In the genomic region with DNA sequence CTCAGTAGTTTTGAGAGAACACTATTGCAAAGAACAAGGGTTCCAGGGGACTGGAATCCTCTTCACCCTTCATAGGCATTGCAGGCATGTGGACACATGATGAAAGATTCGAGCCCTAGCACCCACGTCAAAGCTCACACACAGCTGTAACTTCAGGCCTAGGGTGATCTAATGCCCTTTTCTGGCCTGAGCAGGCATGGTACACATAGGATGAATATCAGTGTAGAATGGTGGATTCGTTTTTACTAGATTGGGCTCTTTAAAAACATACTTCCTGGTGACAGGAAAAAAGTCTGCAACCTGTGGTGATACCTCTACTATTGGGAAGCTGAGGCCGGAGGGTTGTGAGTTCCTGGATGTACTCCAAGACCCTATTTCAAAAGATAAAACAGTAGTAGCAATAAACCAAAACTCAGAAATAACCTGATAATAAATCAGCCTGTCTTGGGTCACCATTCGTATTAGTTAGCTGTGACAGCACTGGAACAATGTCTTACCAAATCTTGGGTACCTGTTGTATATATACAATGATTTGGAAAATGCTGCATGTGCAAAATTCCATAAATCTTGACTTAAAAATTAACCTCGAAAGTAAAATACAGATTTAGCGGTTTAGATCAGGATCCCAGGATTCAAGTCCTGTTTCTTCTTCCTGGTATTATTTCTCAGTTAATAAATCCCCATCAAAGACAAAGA, we compare ENCODE assay signal across 8 mouse cellular contexts. TPM values are rescaled to one million over a fixed set of nuclear protein-coding genes. Genes with fewer than 3 reads are reported as not detected.
DNase-seq lines count a peak whose midpoint lies in the region; ATAC-seq and TF ChIP-seq lines count a peak whose summit lies in the region.

No protein-coding gene starts in this region.

- peak overlapping the region; percentile 64 for H3K4me2 ChIP-seq in forebrain, embryonic 14.5 days (ENCODE audit: low read length)
- peak overlapping the region; percentile 93 for H3K4me2 ChIP-seq in liver, embryonic 14.5 days (ENCODE audit: low read depth)

- no peaks in the 10 kb centered on the region for H3K9me3 ChIP-seq in forebrain, embryonic 14.5 days (replicated peaks; ENCODE audit: control insufficient read depth, low read length)
- H3K9me3 ChIP-seq in liver, embryonic 14.5 days (ENCODE audit: control insufficient read depth, low read length) = no peaks in the 10 kb centered on the region

- H3K4me1 ChIP-seq in cerebellum, adult 2 months (ENCODE audit: control insufficient read depth, insufficient read depth, low read length) = no peaks in the 10 kb centered on the region
- H3K4me1 ChIP-seq in forebrain, embryonic 14.5 days (ENCODE audit: control insufficient read depth, insufficient read depth, low read length) = peaks cover 8% of the 10 kb centered on the region
- H3K4me1 ChIP-seq in liver, embryonic 14.5 days (replicated peaks; ENCODE audit: control insufficient read depth in 2 of 2, insufficient read depth in 2 of 2, low read length in 1 of 2) = peaks cover 9 to 13% of the 10 kb centered on the region in 2 experiments; a peak in 3 of 4 replicates

- ATAC-seq in forebrain, embryonic 14.5 days = no peak
- ATAC-seq in liver, embryonic 14.5 days (ENCODE audit: insufficient read depth) = no peak

- H3K36me3 ChIP-seq in forebrain, embryonic 14.5 days (ENCODE audit: control insufficient read depth, insufficient read depth, low read length) = peaks cover 24% of the 10 kb centered on the region
- H3K36me3 ChIP-seq in liver, embryonic 14.5 days (replicated peaks; ENCODE audit: control insufficient read depth, insufficient read depth, low read depth) = peaks cover 11% of the 10 kb centered on the region

- TF ChIP-seq EP300 in liver, embryonic 14.5 days (IDR thresholded peaks at IDR 0.05; ENCODE audit: low read depth) = no peak

- no peak for TF ChIP-seq POLR2A in cerebellum, adult 2 months (IDR thresholded peaks at IDR 0.05; ENCODE audit: borderline replicate concordance, insufficient read depth, low read length)

- peak overlapping the region; percentile 79 for H3K9ac ChIP-seq in forebrain, embryonic 14.5 days (ENCODE audit: low read length)
- H3K9ac ChIP-seq in liver, embryonic 14.5 days (replicated peaks) = peak overlapping the region; percentile 76

- H3K4me3 ChIP-seq in cerebellum, adult 2 months (replicated peaks; ENCODE audit: insufficient read depth, low read depth, low read length) = peak overlapping the region; percentile 75
- peak overlapping the region; percentile 70 for H3K4me3 ChIP-seq in forebrain, embryonic 14.5 days (ENCODE audit: low read depth, low read length)
- H3K4me3 ChIP-seq in liver, embryonic 14.5 days (ENCODE audit: insufficient read depth in 1 of 2, low read depth in 2 of 2, low read length in 2 of 2) = peak overlapping the region; percentile 71 to 74

- TF ChIP-seq CTCF in cerebellum, adult 2 months (IDR thresholded peaks at IDR 0.05; ENCODE audit: borderline replicate concordance, insufficient read depth, low read depth, low read length) = no peak
- no peak for TF ChIP-seq CTCF in liver, embryonic 14.5 days (IDR thresholded peaks at IDR 0.05; ENCODE audit: low read depth)

- WGBS in cerebellum, adult 2 months = 8% methylated on average over 7 of the region's 7 CpGs
- 33% methylated on average over 7 of the region's 7 CpGs for WGBS in forebrain, embryonic 14.5 days
- WGBS in liver, embryonic 14.5 days (ENCODE audit: insufficient replicate concordance) = 14% methylated on average over 7 of the region's 7 CpGs

- no peaks in the 10 kb centered on the region for H3K27me3 ChIP-seq in cerebellum, adult 2 months (ENCODE audit: control insufficient read depth, insufficient read depth, low read length)
- H3K27me3 ChIP-seq in forebrain, embryonic 14.5 days (replicated peaks; ENCODE audit: control insufficient read depth, insufficient read depth, low read length) = no peaks in the 10 kb centered on the region
- H3K27me3 ChIP-seq in liver, embryonic 14.5 days (ENCODE audit: control insufficient read depth, insufficient read depth, low read length) = no peaks in the 10 kb centered on the region

- DNase-seq in cerebellum, adult 2 months = peak in 1 of 2 experiments; percentile 16
- DNase-seq in cerebellum, postnatal 25 days = no peak
- DNase-seq in 3T3-L1 (ENCODE audit: low read depth, low spot score) = peak; percentile 45
- no peak for DNase-seq in forebrain, embryonic 14.5 days (ENCODE audit: low spot score)
- DNase-seq in liver, embryonic 14.5 days (ENCODE audit: low read depth in 3 of 3, low spot score in 3 of 3) = no peak
- no peak for DNase-seq in spleen, postnatal 36 days (ENCODE audit: low spot score in 2 of 2)
- no peak for DNase-seq in right cerebral cortex, postnatal 36 days (ENCODE audit: low spot score in 2 of 2)
- DNase-seq in gastrocnemius, postnatal 10 days = no peak

- H3K27ac ChIP-seq in cerebellum, adult 2 months (ENCODE audit: insufficient read depth, low read length) = no peak overlapping the region
- peak overlapping the region; percentile 89; the same call in 1 of the 2 replicates for H3K27ac ChIP-seq in forebrain, embryonic 14.5 days (ENCODE audit: low read depth, low read length)
- no peak overlapping the region for H3K27ac ChIP-seq in liver, embryonic 14.5 days

RNA-seq across cellular contexts. Expression of a gene that starts 0.7 kb away (rescaled TPM):
- 43.6 and 43.8 TPM in 2 replicates for polyA plus RNA-seq in cerebellum, adult 2 months (2012; rRNA removed)
- 117 and 121 TPM in 2 replicates for polyA plus RNA-seq in forebrain, embryonic 14.5 days (2014; fragmentation: Nextera tagmentation; extraction: Ambion mirVana)
- 13.3 and 17.0 TPM in 2 replicates for polyA plus RNA-seq in liver, embryonic 14.5 days (2012; rRNA removed)
- polyA plus RNA-seq in liver, embryonic 14.5 days (2014; fragmentation: Nextera tagmentation; extraction: Ambion mirVana) = 45.9 and 47.7 TPM in 2 replicates
- 10 to 100 TPM; 67.8 to 83.8 TPM for total RNA-seq in gastrocnemius, postnatal 10 days (2021)

RNA-seq across cellular contexts. Expression of a gene that starts 13.8 kb away (rescaled TPM):
- 135 and 143 TPM in 2 replicates for polyA plus RNA-seq in cerebellum, adult 2 months (2012; rRNA removed)
- 32.9 and 34.8 TPM in 2 replicates for polyA plus RNA-seq in forebrain, embryonic 14.5 days (2014; fragmentation: Nextera tagmentation; extraction: Ambion mirVana)
- 25.2 and 37.8 TPM in 2 replicates for polyA plus RNA-seq in liver, embryonic 14.5 days (2012; rRNA removed)
- 15.1 and 16.2 TPM in 2 replicates for polyA plus RNA-seq in liver, embryonic 14.5 days (2014; fragmentation: Nextera tagmentation; extraction: Ambion mirVana)
- 10 to 100 TPM; 20.0 to 30.5 TPM for total RNA-seq in gastrocnemius, postnatal 10 days (2021)

RNA-seq across cellular contexts. Expression of a gene that starts 19.5 kb away (rescaled TPM):
- polyA plus RNA-seq in cerebellum, adult 2 months (2012; rRNA removed) = 29.0 and 33.5 TPM in 2 replicates
- polyA plus RNA-seq in forebrain, embryonic 14.5 days (2014; fragmentation: Nextera tagmentation; extraction: Ambion mirVana) = 34.5 and 38.3 TPM in 2 replicates
- polyA plus RNA-seq in liver, embryonic 14.5 days (2012; rRNA removed) = 3.3 and 5.6 TPM in 2 replicates
- 11.2 and 11.8 TPM in 2 replicates for polyA plus RNA-seq in liver, embryonic 14.5 days (2014; fragmentation: Nextera tagmentation; extraction: Ambion mirVana)
- 10 to 100 TPM; 13.2 to 14.0 TPM for total RNA-seq in gastrocnemius, postnatal 10 days (2021)

RNA-seq across cellular contexts. Expression of a gene that starts 20.2 kb away (rescaled TPM):
- 89.8 and 105 TPM in 2 replicates for polyA plus RNA-seq in cerebellum, adult 2 months (2012; rRNA removed)
- polyA plus RNA-seq in forebrain, embryonic 14.5 days (2014; fragmentation: Nextera tagmentation; extraction: Ambion mirVana) = 17.9 and 25.1 TPM in 2 replicates
- 0.44 and 0.45 TPM in 2 replicates for polyA plus RNA-seq in liver, embryonic 14.5 days (2012; rRNA removed)
- 0.33 and 0.51 TPM in 2 replicates for polyA plus RNA-seq in liver, embryonic 14.5 days (2014; fragmentation: Nextera tagmentation; extraction: Ambion mirVana)
- 1 to 10 TPM; 1.8 to 3.4 TPM for total RNA-seq in gastrocnemius, postnatal 10 days (2021)

RNA-seq across cellular contexts. Expression of a gene that starts 29.9 kb away (rescaled TPM):
- polyA plus RNA-seq in cerebellum, adult 2 months (2012; rRNA removed) = 1.3 TPM in 2 replicates
- polyA plus RNA-seq in forebrain, embryonic 14.5 days (2014; fragmentation: Nextera tagmentation; extraction: Ambion mirVana) = 1.8 and 2.0 TPM in 2 replicates
- polyA plus RNA-seq in liver, embryonic 14.5 days (2012; rRNA removed) = 0.04 and 0.13 TPM in 2 replicates
- polyA plus RNA-seq in liver, embryonic 14.5 days (2014; fragmentation: Nextera tagmentation; extraction: Ambion mirVana) = not detected in 2 replicates
- total RNA-seq in gastrocnemius, postnatal 10 days (2021) = under 1 TPM in 1 of 2 experiments, not detected in 1; 0.11 TPM
